Mouse (Mus musculus) MEL (cell line): Measurements from ENCODE around the gene Uox. TPM values are rescaled to one million over a fixed set of nuclear protein-coding genes. Genes with fewer than 3 reads are reported as not detected.

Experiments
- DNase-seq: peaks from one replicate; pipeline ENCODE4 v3.0.0; 2011; ENCODE audit warnings: low read depth, low spot score
- H3K27ac ChIP-seq: 2 replicates; pipeline ENCODE4 v1.5.1; 2012; ENCODE audit warnings: low read depth, mild to moderate bottlenecking, control low read depth, low read length, moderate library complexity; ENCODE audit not compliant: control insufficient read depth
- H3K27me3 ChIP-seq, 2 experiments: fragments of 150-350 bp in 1 of 2; sonication (generic) in 1 of 2; 2 replicates each; pipeline ENCODE4 v1.6.1; 2012; ENCODE audit warnings: low read length in 2 of 2, mild to moderate bottlenecking in 2 of 2, improper control_type of control experiment in 1 of 2, moderate library complexity in 1 of 2; ENCODE audit not compliant: insufficient read depth in 2 of 2, control insufficient read depth in 1 of 2
- H3K36me3 ChIP-seq, 2 experiments: 2 replicates each; pipeline ENCODE4 v1.6.1; 2012 to 2014; ENCODE audit warnings: low read length in 2 of 2, improper control_type of control experiment in 1 of 2, inconsistent platforms in 1 of 2, mild to moderate bottlenecking in 1 of 2; ENCODE audit not compliant: insufficient read depth in 2 of 2, control insufficient read depth in 1 of 2
- H3K4me1 ChIP-seq, 2 experiments: fragments of 150-350 bp in 1 of 2; sonication (generic) in 1 of 2; 2 replicates each; pipeline ENCODE4 v1.6.1; 2012; ENCODE audit warnings: low read length in 2 of 2, improper control_type of control experiment in 1 of 2, mild to moderate bottlenecking in 1 of 2; ENCODE audit not compliant: insufficient read depth in 2 of 2, control insufficient read depth in 1 of 2
- H3K4me3 ChIP-seq, 2 experiments: fragments of 150-350 bp in 1 of 2; sonication (generic) in 1 of 2; 2 replicates each; pipeline ENCODE4 v1.5.1; 2012; ENCODE audit warnings: low read depth in 2 of 2, low read length in 2 of 2, mild to moderate bottlenecking in 2 of 2, moderate library complexity in 2 of 2, control low read depth in 1 of 2, improper control_type of control experiment in 1 of 2; ENCODE audit not compliant: control insufficient read depth in 1 of 2, insufficient read depth in 1 of 2
- H3K79me2 ChIP-seq: 2 replicates; pipeline ENCODE4 v1.6.1; 2012; ENCODE audit warnings: mild to moderate bottlenecking, low read length, moderate library complexity; ENCODE audit not compliant: control insufficient read depth, poor library complexity, insufficient read depth
- H3K9ac ChIP-seq: 2 replicates; pipeline ENCODE4 v1.6.1; 2012; ENCODE audit warnings: low read depth, mild to moderate bottlenecking, control low read depth, low read length, moderate library complexity; ENCODE audit not compliant: control insufficient read depth, poor library complexity, severe bottlenecking
- H3K9me3 ChIP-seq: fragments of 150-350 bp; sonication (generic); replicated peaks from 2 replicates; pipeline ENCODE4 v1.6.1; 2012; ENCODE audit warnings: mild to moderate bottlenecking, low read length, improper control_type of control experiment, moderate library complexity; ENCODE audit not compliant: insufficient read depth
- BHLHE40 ChIP-seq: IDR thresholded peaks from 2 replicates; pipeline ENCODE4 v1.6.1; 2012; ENCODE audit warnings: low read depth, mild to moderate bottlenecking, inconsistent platforms, low read length, improper control_type of control experiment, borderline replicate concordance
- CHD1 ChIP-seq: IDR thresholded peaks from 2 replicates; pipeline ENCODE4 v1.6.1; 2012; ENCODE audit warnings: low read depth, mild to moderate bottlenecking, inconsistent platforms, low read length, improper control_type of control experiment
- CHD2 ChIP-seq: IDR thresholded peaks from 2 replicates; pipeline ENCODE4 v1.6.1; 2011; ENCODE audit warnings: low read length, improper control_type of control experiment
- CTCF ChIP-seq, 3 experiments: IDR thresholded peaks in 2 of 3; conservative IDR thresholded peaks in 1 of 3; 2 replicates each; pipeline ENCODE4 v1.5.1; 2011 to 2012; ENCODE audit warnings: low read length in 3 of 3, low read depth in 2 of 3, mild to moderate bottlenecking in 2 of 3, improper control_type of control experiment in 1 of 3, inconsistent platforms in 1 of 3, mixed read lengths in 1 of 3, moderate library complexity in 1 of 3; ENCODE audit not compliant: control insufficient read depth in 1 of 3, insufficient read depth in 1 of 3, poor library complexity in 1 of 3, severe bottlenecking in 1 of 3
- ELF1 ChIP-seq: IDR thresholded peaks from 2 replicates; pipeline ENCODE4 v1.6.1; 2014; ENCODE audit warnings: low read depth, mild to moderate bottlenecking, inconsistent platforms, low read length, improper control_type of control experiment, moderate library complexity
- ETS1 ChIP-seq: IDR thresholded peaks from 2 replicates; pipeline ENCODE4 v1.6.1; 2012; ENCODE audit warnings: low read depth, mild to moderate bottlenecking, inconsistent platforms, low read length, improper control_type of control experiment, moderate library complexity
- GABPA ChIP-seq: IDR thresholded peaks from 2 replicates; pipeline ENCODE4 v1.6.1; 2012; ENCODE audit warnings: low read depth, mild to moderate bottlenecking, inconsistent platforms, low read length, improper control_type of control experiment, moderate library complexity
- HCFC1 ChIP-seq: IDR thresholded peaks from 2 replicates; pipeline ENCODE4 v1.6.1; 2012; ENCODE audit warnings: low read depth, mild to moderate bottlenecking, inconsistent platforms, low read length, improper control_type of control experiment, moderate library complexity
- KAT2A ChIP-seq: conservative IDR thresholded peaks from 2 replicates; pipeline ENCODE4 v1.6.1; 2012; ENCODE audit warnings: low read depth, low read length, improper control_type of control experiment, inconsistent platforms
- MAFK ChIP-seq: IDR thresholded peaks from 2 replicates; pipeline ENCODE4 v1.6.1; 2011; ENCODE audit warnings: low read depth, mild to moderate bottlenecking, low read length, improper control_type of control experiment, borderline replicate concordance
- MAX ChIP-seq: IDR thresholded peaks from 2 replicates; pipeline ENCODE4 v1.6.1; 2011; ENCODE audit warnings: low read length, improper control_type of control experiment
- MEF2A ChIP-seq: IDR thresholded peaks from 2 replicates; pipeline ENCODE4 v1.6.1; 2014; ENCODE audit warnings: low read depth, mild to moderate bottlenecking, inconsistent platforms, low read length, improper control_type of control experiment; ENCODE audit not compliant: poor library complexity, insufficient replicate concordance, severe bottlenecking; ENCODE audit errors: extremely low read depth
- NELFE ChIP-seq: IDR thresholded peaks from 2 replicates; pipeline ENCODE4 v1.6.1; 2011; ENCODE audit warnings: low read depth, low read length, improper control_type of control experiment
- POLR2A ChIP-seq, 2 experiments: IDR thresholded peaks; 2 replicates each; pipeline ENCODE4 v1.6.1; 2011 to 2012; ENCODE audit warnings: low read length in 2 of 2, mild to moderate bottlenecking in 2 of 2, control low read depth in 1 of 2, improper control_type of control experiment in 1 of 2, low read depth in 1 of 2, moderate library complexity in 1 of 2; ENCODE audit not compliant: control insufficient read depth in 1 of 2, insufficient read depth in 1 of 2, poor library complexity in 1 of 2
- POLR2AphosphoS2 ChIP-seq: IDR thresholded peaks from 2 replicates; pipeline ENCODE4 v1.6.1; 2011; ENCODE audit warnings: low read length, improper control_type of control experiment
- POLR2AphosphoS5 ChIP-seq: IDR thresholded peaks from 2 replicates; pipeline ENCODE4 v1.6.1; 2012; ENCODE audit warnings: low read depth, borderline replicate concordance, mild to moderate bottlenecking, inconsistent platforms, low read length, moderate library complexity, mixed read lengths
- RAD21 ChIP-seq: IDR thresholded peaks from 2 replicates; pipeline ENCODE4 v1.6.1; 2011; ENCODE audit warnings: mild to moderate bottlenecking, low read depth, low read length, improper control_type of control experiment
- RCOR1 ChIP-seq: IDR thresholded peaks from 2 replicates; pipeline ENCODE4 v1.6.1; 2012; ENCODE audit warnings: low read depth, mild to moderate bottlenecking, inconsistent platforms, low read length, improper control_type of control experiment
- SMC3 ChIP-seq: IDR thresholded peaks from 2 replicates; pipeline ENCODE4 v1.6.1; 2011; ENCODE audit warnings: low read depth, low read length, improper control_type of control experiment
- TAL1 ChIP-seq: IDR thresholded peaks from 2 replicates; pipeline ENCODE4 v1.6.1; 2012; ENCODE audit warnings: mild to moderate bottlenecking, inconsistent platforms, low read length, moderate library complexity, mixed read lengths
- TBP ChIP-seq: IDR thresholded peaks from 2 replicates; pipeline ENCODE4 v1.8.0; 2011; ENCODE audit warnings: low read depth, low read length, improper control_type of control experiment
- TCF12 ChIP-seq: IDR thresholded peaks from 2 replicates; pipeline ENCODE4 v1.6.1; 2014; ENCODE audit warnings: low read depth, mild to moderate bottlenecking, inconsistent platforms, low read length, improper control_type of control experiment, moderate library complexity
- UBTF ChIP-seq: IDR thresholded peaks from 2 replicates; pipeline ENCODE4 v1.6.1; 2012; ENCODE audit warnings: low read depth, mild to moderate bottlenecking, inconsistent platforms, low read length, improper control_type of control experiment, moderate library complexity, borderline replicate concordance; ENCODE audit not compliant: insufficient read depth
- USF1 ChIP-seq: IDR thresholded peaks from 2 replicates; pipeline ENCODE4 v1.6.1; 2014; ENCODE audit warnings: low read depth, mild to moderate bottlenecking, inconsistent platforms, low read length, improper control_type of control experiment, moderate library complexity
- USF2 ChIP-seq, 2 experiments: IDR thresholded peaks; 2 replicates each; pipeline ENCODE4 v1.6.1; 2011 to 2012; ENCODE audit warnings: improper control_type of control experiment in 2 of 2, low read length in 2 of 2, borderline replicate concordance in 1 of 2, inconsistent platforms in 1 of 2, low read depth in 1 of 2, mild to moderate bottlenecking in 1 of 2; ENCODE audit not compliant: insufficient read depth in 1 of 2
- ZC3H11A ChIP-seq: IDR thresholded peaks from 2 replicates; pipeline ENCODE4 v1.6.1; 2012; ENCODE audit warnings: low read depth, mild to moderate bottlenecking, inconsistent platforms, low read length, improper control_type of control experiment
- ZKSCAN1 ChIP-seq: IDR thresholded peaks from 2 replicates; pipeline ENCODE4 v1.6.1; 2012; ENCODE audit warnings: low read depth, mild to moderate bottlenecking, inconsistent platforms, low read length, improper control_type of control experiment, moderate library complexity
- ZNF384 ChIP-seq: IDR thresholded peaks from 2 replicates; pipeline ENCODE4 v1.6.1; 2012; ENCODE audit warnings: low read depth, mild to moderate bottlenecking, inconsistent platforms, low read length, improper control_type of control experiment
- polyA plus RNA-seq, 2 experiments: library from polyadenylated mRNA; stranded (reverse) in 1 of 2; unstranded in 1 of 2; fragments of >175 nt in 1 of 2; fragments of >200 nt in 1 of 2; gene quantifications; 2 replicates each; pipeline versions ENCODE4 v1.2.1 to v1.2.4; 2012; ENCODE audit warnings: low replicate concordance in 2 of 2, low read depth in 1 of 2; ENCODE audit not compliant: insufficient read length in 2 of 2, insufficient read depth in 1 of 2, missing spikeins in 1 of 2
- total RNA-seq: library from RNA; depleted of rRNA; stranded (reverse); fragments of 300-350 nt; gene quantifications from 2 replicates; pipeline ENCODE4 v1.2.3, GENCODE M21; 2012

Gene Uox
- total and polyA plus RNA-seq, 3 experiments, result not detected

DNA sequence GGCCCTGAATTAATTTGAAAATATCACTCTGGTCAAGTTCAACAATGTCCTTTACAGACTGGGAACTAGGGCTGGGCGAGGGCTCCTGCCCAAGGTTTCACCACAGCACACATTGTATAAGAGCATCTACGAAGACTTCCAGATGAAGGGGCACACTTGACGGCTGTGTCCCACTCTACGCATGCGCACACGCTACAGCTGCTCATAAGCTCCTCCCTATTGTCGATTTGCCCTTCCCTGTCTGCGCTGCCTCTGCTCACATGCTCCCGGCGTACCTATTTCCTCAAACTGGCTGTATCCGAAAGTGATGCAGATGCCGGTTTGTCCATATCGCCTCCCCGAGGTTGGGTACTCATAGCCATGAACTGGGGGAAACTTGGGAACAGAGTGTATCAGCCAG lies 16.4 kb downstream of the Uox start:
- Histone ChIP-seq H3K27me3 (peaks cover 0 to 2% of the 10 kb centered on the region in 2 experiments; a peak in 1 of 4 replicates), H3K9me3 (no peaks in the 10 kb centered on the region), H3K79me2 (no peaks in the 10 kb centered on the region)

GRCm38 (mm10) chr3:146589523-146589922 lies 19.3 kb downstream of the Uox start:
- H3K4me3 ChIP-seq, result no peak overlapping the region
- no peak overlapping the region for H3K9ac ChIP-seq
- H3K4me1 ChIP-seq, result no peaks in the 10 kb centered on the region
- no peaks in the 10 kb centered on the region for H3K79me2 ChIP-seq
- H3K36me3 ChIP-seq, result no peaks in the 10 kb centered on the region
- TF ChIP-seq ZNF384 (no peak), KAT2A (no peak), ZC3H11A (no peak), CTCF (IDR thresholded peaks at IDR 0.05 in 2 of 3, conservative IDR thresholded peaks at IDR 0.05 in 1 of 3; ENCODE audit: control insufficient read depth in 1 of 3, insufficient read depth in 1 of 3, low read depth in 2 of 3, low read length in 3 of 3, poor library complexity in 1 of 3, severe bottlenecking in 1 of 3) (no peak), RAD21 (no peak), CHD1 (no peak), TAL1 (no peak), ETS1 (no peak), MEF2A (no peak), POLR2AphosphoS2 (no peak), CHD2 (no peak), BHLHE40 (no peak), GABPA (no peak), TCF12 (no peak), ELF1 (no peak), POLR2A (IDR thresholded peaks at IDR 0.05; ENCODE audit: control insufficient read depth in 1 of 2, insufficient read depth in 1 of 2, low read depth in 1 of 2, low read length in 2 of 2, poor library complexity in 1 of 2) (no peak), POLR2AphosphoS5 (no peak)
- H3K27me3 ChIP-seq, result peaks cover 0 to 2% of the 10 kb centered on the region in 2 experiments; a peak in 1 of 4 replicates
- no peak overlapping the region for H3K27ac ChIP-seq
- no peak for DNase-seq
- H3K9me3 ChIP-seq, result no peaks in the 10 kb centered on the region

More for the DNA sequence above, 16.4 kb downstream of the Uox start:
- Histone ChIP-seq H3K36me3 (no peaks in the 10 kb centered on the region), H3K9ac (no peak overlapping the region), H3K4me1 (no peaks in the 10 kb centered on the region), H3K27ac (no peak overlapping the region)
- no peak for DNase-seq
- TF ChIP-seq KAT2A (no peak), SMC3 (no peak), POLR2AphosphoS5 (no peak), USF1 (no peak), RAD21 (no peak), CHD2 (no peak), MAX (no peak), TAL1 (no peak), RCOR1 (no peak), POLR2AphosphoS2 (no peak), POLR2A (IDR thresholded peaks at IDR 0.05; ENCODE audit: control insufficient read depth in 1 of 2, insufficient read depth in 1 of 2, low read depth in 1 of 2, low read length in 2 of 2, poor library complexity in 1 of 2) (no peak), HCFC1 (no peak), ZKSCAN1 (no peak), UBTF (no peak), MEF2A (no peak), USF2 (IDR thresholded peaks at IDR 0.05; ENCODE audit: borderline replicate concordance in 1 of 2, insufficient read depth in 1 of 2, low read depth in 1 of 2, low read length in 2 of 2) (no peak), NELFE (no peak), TCF12 (no peak), MAFK (no peak), TBP (no peak)
- TF ChIP-seq, all 39 proteins: peak for 0
- H3K4me3 ChIP-seq, result no peak overlapping the region
